Mouse (Mus musculus): ENCODE results near the gene Cwh43.

DNA sequence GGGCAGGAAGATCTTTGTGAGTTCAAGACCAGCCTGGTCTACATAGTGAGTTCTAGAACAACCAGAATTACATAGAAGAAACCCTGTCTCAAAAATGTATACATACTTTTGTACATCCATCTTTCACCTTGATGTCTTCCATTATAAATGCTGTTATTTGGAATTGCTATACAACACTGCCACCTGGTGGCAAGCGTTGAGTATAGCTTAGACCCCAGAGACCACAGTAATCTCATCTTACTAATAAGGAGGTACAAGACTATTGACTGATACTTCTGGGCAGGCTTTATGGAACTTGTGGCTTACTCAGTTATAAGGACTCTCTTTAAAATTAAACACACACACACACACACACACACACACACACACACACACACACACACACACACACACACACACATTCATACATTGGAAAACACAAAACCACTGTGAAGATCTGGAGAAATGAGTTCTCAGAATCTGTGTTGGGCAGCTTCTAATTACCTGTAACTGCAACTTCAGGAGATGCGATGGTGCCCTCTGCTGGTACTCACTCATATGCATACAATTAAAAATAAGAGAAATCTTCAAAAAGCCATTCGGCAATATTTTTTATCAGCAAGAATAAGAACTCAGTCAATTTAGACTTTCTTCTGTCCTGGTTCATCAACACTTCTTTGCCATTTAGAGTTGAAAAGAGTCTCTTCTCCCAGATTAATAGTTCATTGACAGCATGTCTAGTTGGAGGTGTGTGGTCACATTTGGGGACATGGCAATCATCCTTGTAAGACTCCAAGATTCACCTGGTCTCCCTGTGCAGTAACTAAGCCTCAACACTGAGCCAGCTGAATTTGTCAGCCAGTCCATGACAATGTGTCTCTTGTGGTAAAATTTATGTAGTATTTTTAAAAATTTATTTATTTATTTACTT lies 22.9 kb upstream of the Cwh43 start:
- no peak for TF ChIP-seq GATA1 (IDR thresholded peaks at IDR 0.05; ENCODE audit: borderline replicate concordance, low read length)
- TF ChIP-seq FLI1 (IDR thresholded peaks at IDR 0.05; ENCODE audit: low read length): no peak

Data from megakaryocyte, embryonic 14.5 days (primary cell).